Mouse (Mus musculus) hindbrain, embryonic 16.5 days (tissue): Measurements from ENCODE around the gene Faf1. TPM values are rescaled to one million over a fixed set of nuclear protein-coding genes. Genes with fewer than 3 reads are reported as not detected.

Experiments used
- ATAC-seq: fragments of 200-750 bp; cut with Nextera tagmentation; 2 replicates; pipeline ENCODE4 v1.8.0; 2017; ENCODE audit warnings: moderate TSS enrichment, moderate library complexity
- H3K27ac ChIP-seq: fragments of 300-500 bp; sonication (generic); 2 replicates; pipeline ENCODE4 v1.5.1; 2014; ENCODE audit warnings: low read depth, mild to moderate bottlenecking, control low read depth, low read length, moderate library complexity
- H3K27me3 ChIP-seq: fragments of 300-500 bp; sonication (generic); replicated peaks from 2 replicates; pipeline ENCODE4 v1.6.1; 2014; ENCODE audit warnings: low read length; ENCODE audit not compliant: control insufficient read depth, insufficient read depth
- H3K36me3 ChIP-seq: fragments of 300-500 bp; sonication (generic); 2 replicates; pipeline ENCODE4 v1.6.1; 2014; ENCODE audit warnings: mild to moderate bottlenecking, low read length, moderate library complexity, mixed read lengths; ENCODE audit not compliant: control insufficient read depth, insufficient read depth
- H3K4me1 ChIP-seq: fragments of 300-500 bp; sonication (generic); 2 replicates; pipeline ENCODE4 v1.6.1; 2014; ENCODE audit warnings: low read depth, low read length; ENCODE audit not compliant: control insufficient read depth, insufficient read depth
- H3K4me2 ChIP-seq: fragments of 300-500 bp; sonication (generic); 2 replicates; pipeline ENCODE4 v1.6.1; 2014; ENCODE audit warnings: mild to moderate bottlenecking, low read length, control low read depth, moderate library complexity
- H3K4me3 ChIP-seq: fragments of 300-500 bp; sonication (generic); 2 replicates; pipeline ENCODE4 v1.5.1; 2014; ENCODE audit warnings: mild to moderate bottlenecking, low read length, control low read depth, moderate library complexity
- H3K9ac ChIP-seq: fragments of 300-500 bp; sonication (generic); 2 replicates; pipeline ENCODE4 v1.6.1; 2014; ENCODE audit warnings: low read depth, mild to moderate bottlenecking, control low read depth, low read length, moderate library complexity
- H3K9me3 ChIP-seq: fragments of 300-500 bp; sonication (generic); 2 replicates; pipeline ENCODE4 v1.6.1; 2014; ENCODE audit warnings: mild to moderate bottlenecking, low read length, moderate library complexity; ENCODE audit not compliant: control insufficient read depth
- WGBS: fragments of 180-500 bp; shearing (Covaris S2); extraction: QIAGEN DNeasy Blood & Tissue Kit; methylation state at CpG from one replicate; pipeline ENCODE4 v1.1.7; 2014; 5-methylcytosine and 5-hydroxymethylcytosine counted together
- polyA plus RNA-seq: library from polyadenylated mRNA; unstranded; fragments of >200 nt; fragmentation: Nextera tagmentation; extraction: Ambion mirVana; gene quantifications from 2 replicates; pipeline ENCODE4 v1.2.1, GENCODE M21; 2015

Faf1 gene
- polyA plus RNA-seq, 1 experiment from 2014 or later = 25.0 TPM

DNA sequence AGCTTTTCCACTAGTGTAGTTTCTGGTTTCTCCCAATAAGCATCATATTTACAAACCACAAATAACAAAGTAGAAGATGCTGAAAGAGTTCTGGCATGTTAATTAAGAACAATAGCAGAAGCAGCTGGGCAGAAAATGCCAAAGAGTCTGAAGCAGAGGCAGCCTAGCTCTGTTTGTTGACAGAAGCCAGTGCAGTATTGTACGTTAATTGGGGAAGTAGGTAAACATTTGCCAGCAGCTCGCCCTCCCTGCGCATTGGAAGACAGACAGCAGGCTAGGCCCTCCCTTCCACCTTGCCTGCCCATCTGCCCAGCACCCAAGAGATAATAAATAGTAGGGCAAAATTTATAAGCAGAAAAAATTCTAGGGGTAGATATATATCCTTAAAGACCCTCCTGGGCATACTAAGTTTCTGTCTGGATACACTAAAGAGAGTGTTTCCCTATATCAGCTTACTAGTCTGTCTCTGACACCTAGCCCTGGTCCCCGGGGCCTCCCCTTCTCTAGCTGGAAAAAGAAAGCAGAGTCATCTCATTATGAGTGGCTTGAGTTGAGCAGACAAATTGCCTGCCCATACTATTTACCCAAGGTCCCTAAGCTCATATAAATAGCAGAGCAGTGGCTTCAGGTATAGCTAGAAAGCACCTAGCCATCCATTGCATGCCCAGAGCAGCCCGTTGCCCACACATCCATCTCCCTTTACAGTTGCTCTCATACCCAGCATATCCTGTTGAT lies 284.0 kb downstream of the Faf1 start:
- Histone ChIP-seq H3K9ac (no peak overlapping the region), H3K4me1 (no peaks in the 10 kb centered on the region), H3K27ac (no peak overlapping the region), H3K27me3 (no peaks in the 10 kb centered on the region), H3K36me3 (no peaks in the 10 kb centered on the region), H3K4me3 (no peak overlapping the region), H3K4me2 (no peak overlapping the region), H3K9me3 (no peaks in the 10 kb centered on the region)
- no peak for ATAC-seq
- WGBS = 76% methylated on average over 5 of the region's 5 CpGs

- Histone ChIP-seq H3K4me2 (no peak overlapping the region), H3K4me3 (no peak overlapping the region), H3K9me3 (no peaks in the 10 kb centered on the region), H3K27ac (no peak overlapping the region), H3K36me3 (peaks cover 3% of the 10 kb centered on the region; the same call in 1 of the 2 replicates), H3K4me1 (no peaks in the 10 kb centered on the region), H3K27me3 (no peaks in the 10 kb centered on the region), H3K9ac (no peak overlapping the region)
- 74% methylated on average over 5 of the region's 5 CpGs for WGBS
- ATAC-seq = no peak
Measured at GRCm38 (mm10) chr4:109963570-109964279, 287.3 kb downstream of the Faf1 start.

DNA sequence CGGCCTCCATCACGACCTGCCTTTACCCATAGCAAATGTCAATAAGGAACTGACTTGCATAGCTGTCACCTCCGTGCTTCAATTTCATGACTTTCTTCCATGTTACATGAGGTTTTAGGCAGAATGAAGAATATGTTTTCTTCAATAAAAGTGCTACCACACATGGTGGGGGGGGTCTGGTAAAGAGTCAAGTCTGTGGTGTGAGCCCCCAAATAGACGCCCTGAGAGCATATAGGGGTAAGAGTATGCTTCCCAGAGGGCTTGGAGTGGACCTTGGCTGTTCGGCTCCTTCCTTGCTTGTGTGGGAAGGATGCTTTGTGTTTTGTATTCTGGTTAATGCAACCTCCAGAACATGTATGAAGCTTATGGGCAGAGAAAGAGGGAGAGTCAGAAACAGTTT lies 293.2 kb downstream of the Faf1 start:
- Histone ChIP-seq H3K4me3 (no peak overlapping the region), H3K36me3 (peaks cover 3% of the 10 kb centered on the region; the same call in 1 of the 2 replicates), H3K4me1 (peaks cover 1% of the 10 kb centered on the region), H3K27ac (no peak overlapping the region), H3K27me3 (peaks cover 26% of the 10 kb centered on the region), H3K9ac (no peak overlapping the region), H3K4me2 (no peak overlapping the region), H3K9me3 (no peaks in the 10 kb centered on the region)
- 88% methylated on average over 5 of the region's 5 CpGs for WGBS
- no peak for ATAC-seq

DNA sequence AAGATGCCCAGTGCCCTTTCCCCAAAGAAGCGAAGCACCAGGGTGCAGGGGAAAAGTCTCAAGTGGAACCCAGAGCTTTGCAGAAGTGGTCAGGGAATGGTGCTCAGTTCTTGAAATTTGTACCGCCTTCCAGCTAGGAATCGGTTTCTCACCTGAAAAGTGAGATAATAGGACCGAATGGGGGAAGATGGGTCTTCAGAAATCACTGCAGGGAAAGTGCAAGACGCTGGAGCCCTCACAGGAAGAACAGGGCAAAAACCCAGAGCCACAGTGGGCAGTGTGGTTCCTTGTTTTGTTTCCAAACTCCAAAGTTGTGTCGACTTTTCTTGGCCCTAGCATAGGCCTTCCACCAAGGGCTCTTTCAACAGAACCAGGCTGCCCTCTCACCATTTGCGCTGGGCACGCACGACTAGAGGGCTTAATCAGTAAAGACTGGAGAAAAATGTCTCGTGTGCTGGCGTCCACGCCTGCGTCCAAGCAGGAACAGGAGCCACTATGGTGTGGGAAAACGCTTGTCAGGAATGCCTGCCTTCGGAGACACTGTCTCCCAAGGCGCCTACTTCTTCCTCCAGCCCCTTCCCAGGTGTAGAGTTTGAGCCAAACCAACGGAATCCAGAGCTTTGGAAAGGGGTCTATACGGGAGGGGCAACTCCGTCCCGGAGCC lies 297.7 kb downstream of the Faf1 start:
- Histone ChIP-seq H3K4me1 (peaks cover 16% of the 10 kb centered on the region), H3K4me2 (no peak overlapping the region; the same call in 1 of the 2 replicates), H3K27ac (no peak overlapping the region), H3K27me3 (peaks cover 62% of the 10 kb centered on the region), H3K9ac (no peak overlapping the region), H3K4me3 (no peak overlapping the region), H3K9me3 (peaks cover 4% of the 10 kb centered on the region; the same call in 1 of the 2 replicates), H3K36me3 (no peaks in the 10 kb centered on the region)
- no peak for ATAC-seq
- 2% methylated on average over 20 of the region's 20 CpGs for WGBS

GRCm38 (mm10) chr4:109974655-109975380 lies 298.4 kb downstream of the Faf1 start:
- Histone ChIP-seq H3K9me3 (peaks cover 4% of the 10 kb centered on the region; the same call in 1 of the 2 replicates), H3K27ac (no peak overlapping the region), H3K9ac (no peak overlapping the region), H3K27me3 (peaks cover 65% of the 10 kb centered on the region), H3K4me3 (no peak overlapping the region), H3K36me3 (no peaks in the 10 kb centered on the region), H3K4me1 (peaks cover 18% of the 10 kb centered on the region), H3K4me2 (peak overlapping the region; percentile 18; the same call in 1 of the 2 replicates)
- ATAC-seq = 0 out of 2 replicates have a peak, but pooled peaks have one; percentile 18
- 1% methylated on average over 33 of the region's 33 CpGs for WGBS

GRCm38 (mm10) chr4:109975381-109976240 lies 299.2 kb downstream of the Faf1 start:
- peaks cover 4% of the 10 kb centered on the region; the same call in 1 of the 2 replicates for H3K9me3 ChIP-seq
- no peak overlapping the region for H3K4me3 ChIP-seq
- no peak overlapping the region for H3K27ac ChIP-seq
- WGBS = 9% methylated on average over 25 of the region's 25 CpGs
- no peaks in the 10 kb centered on the region for H3K36me3 ChIP-seq
- H3K4me1 ChIP-seq = peaks cover 21% of the 10 kb centered on the region
- no peak for ATAC-seq
- no peak overlapping the region for H3K4me2 ChIP-seq
- H3K27me3 ChIP-seq = peaks cover 71% of the 10 kb centered on the region
- no peak overlapping the region for H3K9ac ChIP-seq

DNA sequence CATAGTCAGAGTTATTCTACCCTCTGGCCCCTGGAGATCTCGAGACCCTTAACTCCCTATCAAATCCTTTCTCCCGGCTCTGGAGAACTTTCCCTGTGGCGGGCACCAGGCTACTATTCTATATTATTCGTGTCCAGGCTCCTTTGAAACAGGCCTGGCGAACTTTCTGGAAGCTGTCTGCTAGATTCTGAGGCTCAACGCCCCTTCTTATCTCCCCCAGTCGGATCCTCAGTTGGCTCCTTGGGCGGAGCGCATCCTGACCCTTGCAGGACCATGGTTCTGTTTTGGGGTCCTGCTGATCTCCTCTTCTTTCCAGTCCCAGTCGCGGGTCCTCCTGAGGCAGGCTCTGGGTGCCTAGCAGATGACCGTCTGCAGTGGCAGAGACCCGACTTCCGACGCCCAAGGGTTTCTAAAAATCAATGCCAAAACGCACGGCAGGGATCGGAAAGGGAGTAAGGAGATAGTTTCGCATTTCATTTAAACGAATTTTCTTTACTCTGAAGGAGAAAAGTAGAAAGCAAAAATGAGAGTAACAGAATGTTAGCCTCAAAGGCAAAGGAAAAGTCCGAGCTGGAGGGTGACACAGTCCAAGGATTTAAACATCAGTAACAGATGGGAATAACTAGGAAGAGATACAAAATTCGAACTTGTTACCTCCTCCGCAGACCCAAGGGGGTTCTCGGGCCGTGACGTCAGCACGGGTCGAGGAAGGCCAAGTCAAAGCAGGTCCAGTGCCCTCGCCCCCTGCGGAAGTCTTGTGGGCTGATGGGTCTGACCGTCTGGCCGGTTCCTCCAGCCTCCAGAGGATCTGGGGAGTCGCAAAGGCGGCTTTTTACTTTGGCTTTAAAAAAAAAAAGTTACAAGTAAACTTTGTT lies 300.1 kb downstream of the Faf1 start:
- H3K27me3 ChIP-seq = peaks cover 70% of the 10 kb centered on the region
- peaks cover 21% of the 10 kb centered on the region for H3K4me1 ChIP-seq
- H3K4me2 ChIP-seq = no peak overlapping the region
- no peak for ATAC-seq
- H3K36me3 ChIP-seq = no peaks in the 10 kb centered on the region
- no peak overlapping the region for H3K4me3 ChIP-seq
- no peak overlapping the region for H3K27ac ChIP-seq
- no peak overlapping the region for H3K9ac ChIP-seq
- WGBS = under 1% methylated on average over 34 of the region's 34 CpGs
- peaks cover 4% of the 10 kb centered on the region; the same call in 1 of the 2 replicates for H3K9me3 ChIP-seq
